Mouse (Mus musculus): ENCODE results near the gene Ccl22.

Gene Ccl22

GRCm38 (mm10) chr8:94733821-94734465 is 11.4 kb upstream of the Ccl22 start:
- in situ Hi-C loops (cut with MboI; ENCODE audit: unreplicated experiment in 2 of 2): no loop called here

- in situ Hi-C loops (cut with MboI; ENCODE audit: unreplicated experiment in 2 of 2): no loop called here
These were observed 10.5 kb upstream of the Ccl22 start for GRCm38 (mm10) chr8:94734735-94735350.

- in situ Hi-C loops (cut with MboI; ENCODE audit: unreplicated experiment in 2 of 2): no loop called here
These were observed 9.8 kb upstream of the Ccl22 start for GRCm38 (mm10) chr8:94735426-94736094.

GRCm38 (mm10) chr8:94739829-94740228 is 5.6 kb upstream of the Ccl22 start:
- in situ Hi-C loops (cut with MboI; ENCODE audit: unreplicated experiment in 2 of 2): no loop called here

- in situ Hi-C loops (cut with MboI; ENCODE audit: unreplicated experiment in 2 of 2): no loop called here
These were observed 4.8 kb upstream of the Ccl22 start for GRCm38 (mm10) chr8:94740591-94740990.

GRCm38 (mm10) chr8:94741726-94742125 is 3.7 kb upstream of the Ccl22 start:
- in situ Hi-C loops (cut with MboI; ENCODE audit: unreplicated experiment in 2 of 2): no loop called here

- in situ Hi-C loops (cut with MboI; ENCODE audit: unreplicated experiment in 2 of 2): no loop called here
These were observed 906 bp upstream of the Ccl22 start for GRCm38 (mm10) chr8:94744484-94744883.

- in situ Hi-C loops (cut with MboI; ENCODE audit: unreplicated experiment in 2 of 2): loop anchor here in 1 of 2 experiments (5.0 kb wide), 1 partner anchor 47 kb away; no protein-coding TSS in a partner anchor
These were observed 418 bp upstream of the Ccl22 start for GRCm38 (mm10) chr8:94744972-94745371.

- in situ Hi-C loops (cut with MboI; ENCODE audit: unreplicated experiment in 2 of 2): loop anchor here in 1 of 2 experiments (5.0 kb wide), 1 partner anchor 45 kb away; no protein-coding TSS in a partner anchor
These were observed 1.4 kb downstream of the Ccl22 start for GRCm38 (mm10) chr8:94746832-94747231.

GRCm38 (mm10) chr8:94748363-94748762 is 3.0 kb downstream of the Ccl22 start:
- in situ Hi-C loops (cut with MboI; ENCODE audit: unreplicated experiment in 2 of 2): loop anchor here in 1 of 2 experiments (5.0 kb wide), 1 partner anchor 44 kb away; no protein-coding TSS in a partner anchor

- in situ Hi-C loops (cut with MboI; ENCODE audit: unreplicated experiment in 2 of 2): loop anchor here in 1 of 2 experiments (5.0 kb wide), 1 partner anchor 42 kb away; no protein-coding TSS in a partner anchor
These were observed 4.6 kb downstream of the Ccl22 start for GRCm38 (mm10) chr8:94749942-94750341.

GRCm38 (mm10) chr8:94751023-94751849 is 5.8 kb downstream of the Ccl22 start:
- in situ Hi-C loops (cut with MboI; ENCODE audit: unreplicated experiment in 2 of 2): no loop called here

GRCm38 (mm10) chr8:94754006-94754405 is 8.6 kb downstream of the Ccl22 start:
- in situ Hi-C loops (cut with MboI; ENCODE audit: unreplicated experiment in 2 of 2): no loop called here

- in situ Hi-C loops (cut with MboI; ENCODE audit: unreplicated experiment in 2 of 2): no loop called here
These were observed 9.1 kb downstream of the Ccl22 start for GRCm38 (mm10) chr8:94754486-94754885.

- in situ Hi-C loops (cut with MboI; ENCODE audit: unreplicated experiment in 2 of 2): no loop called here
These were observed 21.6 kb downstream of the Ccl22 start for GRCm38 (mm10) chr8:94767035-94767434.

GRCm38 (mm10) chr8:94770945-94771344 is 25.6 kb downstream of the Ccl22 start:
- in situ Hi-C loops (cut with MboI; ENCODE audit: unreplicated experiment in 2 of 2): no loop called here

- in situ Hi-C loops (cut with MboI; ENCODE audit: unreplicated experiment in 2 of 2): no loop called here
These were observed 26.7 kb downstream of the Ccl22 start, which contains the start of gene Cx3cl1 for GRCm38 (mm10) chr8:94771941-94772670. Gene Cx3cl1 (plus strand): TSS chr8:94772009.

GRCm38 (mm10) chr8:94773048-94773447 is 27.7 kb downstream of the Ccl22 start:
- in situ Hi-C loops (cut with MboI; ENCODE audit: unreplicated experiment in 2 of 2): no loop called here

GRCm38 (mm10) chr8:94773700-94774171 is 28.3 kb downstream of the Ccl22 start:
- in situ Hi-C loops (cut with MboI; ENCODE audit: unreplicated experiment in 2 of 2): no loop called here

GRCm38 (mm10) chr8:94774601-94775000 is 29.2 kb downstream of the Ccl22 start:
- in situ Hi-C loops (cut with MboI; ENCODE audit: unreplicated experiment in 2 of 2): no loop called here
